In genomic region chr13:23258546-23259048, GRCm38 (mm10) we compare ENCODE assay signal across 27 mouse cellular contexts. TPM values are rescaled to one million over a fixed set of nuclear protein-coding genes. Genes with fewer than 3 reads are reported as not detected.
"Had no signal": no experiment of that assay in that cellular context is flagged by ENCODE, and none has a peak within 500 bp of the region (broad histone marks: within the 10 kb centered on the region; RNA-seq: fewer than 3 reads in every experiment).

No protein-coding gene starts in this region.

- H3K27me3 ChIP-seq: limb, embryonic 13.5 days; liver, embryonic 12.5 days; liver, embryonic 15.5 days; lung, embryonic 15.5 days; midbrain, embryonic 12.5 days; midbrain, embryonic 15.5 days; neural tube, embryonic 13.5 days had no signal

- H3K4me2 ChIP-seq: limb, embryonic 13.5 days; liver, embryonic 12.5 days; liver, embryonic 15.5 days; lung, embryonic 15.5 days; midbrain, embryonic 12.5 days; midbrain, embryonic 15.5 days; neural tube, embryonic 13.5 days had no signal

- H3K4me3 ChIP-seq: left cerebral cortex, adult 2 months; limb, embryonic 10.5 days; limb, embryonic 13.5 days; liver, embryonic 12.5 days; liver, embryonic 15.5 days; lung, embryonic 15.5 days; midbrain, embryonic 12.5 days; midbrain, embryonic 15.5 days; neural tube, embryonic 13.5 days had no signal

- DNase-seq: kidney, adult 2 months; kidney, postnatal 25 days; layer of hippocampus, postnatal 36 days; liver; lung, adult 18-20 months; lung, postnatal 10 days; lung, postnatal 36 days; retina, postnatal 1 day; thymus, adult 2 months; thymus, postnatal 14 days; thymus, postnatal 4 days had no signal

- H3K36me3 ChIP-seq: limb, embryonic 10.5 days; limb, embryonic 13.5 days; liver, embryonic 12.5 days; liver, embryonic 15.5 days; lung, embryonic 15.5 days; midbrain, embryonic 12.5 days; midbrain, embryonic 15.5 days; neural tube, embryonic 13.5 days had no signal

- ATAC-seq: intestine, postnatal 0 days; liver, embryonic 12.5 days; midbrain, embryonic 15.5 days had no signal

RNA-seq across cellular contexts. Expression of gene Vmn1r223, which starts 11.7 kb away (rescaled TPM):
- polyA plus RNA-seq: intestine, postnatal 0 days; kidney, adult 2 months; kidney, embryonic 14.5 days; kidney, postnatal 0 days; large intestine, adult 2 months; limb, embryonic 10.5 days; limb, embryonic 13.5 days; liver, embryonic 12.5 days; liver, embryonic 15.5 days; lung, embryonic 15.5 days; midbrain, embryonic 12.5 days; midbrain, embryonic 15.5 days; neural tube, embryonic 13.5 days; small intestine, adult 2 months; spleen, adult 2 months; stomach, embryonic 16.5 days; thymus, adult 2 months had no signal

RNA-seq across cellular contexts. Expression of gene Vmn1r222, which starts 22.9 kb away (rescaled TPM):
- polyA plus RNA-seq: intestine, postnatal 0 days; kidney, adult 2 months; kidney, embryonic 14.5 days; kidney, postnatal 0 days; large intestine, adult 2 months; limb, embryonic 10.5 days; limb, embryonic 13.5 days; liver, embryonic 12.5 days; liver, embryonic 15.5 days; lung, embryonic 15.5 days; midbrain, embryonic 12.5 days; midbrain, embryonic 15.5 days; neural tube, embryonic 13.5 days; small intestine, adult 2 months; spleen, adult 2 months; stomach, embryonic 16.5 days; thymus, adult 2 months had no signal

RNA-seq across cellular contexts. Expression of gene Vmn1r221, which starts 44.7 kb away (rescaled TPM):
- polyA plus RNA-seq: intestine, postnatal 0 days; kidney, adult 2 months; kidney, embryonic 14.5 days; kidney, postnatal 0 days; large intestine, adult 2 months; limb, embryonic 10.5 days; limb, embryonic 13.5 days; liver, embryonic 12.5 days; liver, embryonic 15.5 days; lung, embryonic 15.5 days; midbrain, embryonic 12.5 days; midbrain, embryonic 15.5 days; neural tube, embryonic 13.5 days; small intestine, adult 2 months; spleen, adult 2 months; stomach, embryonic 16.5 days; thymus, adult 2 months had no signal
